Mouse (Mus musculus) CH12.LX (cell line): ENCODE measurements around the gene Iqschfp. TPM values are rescaled to one million over a fixed set of nuclear protein-coding genes. Genes with fewer than 3 reads are reported as not detected.

ENCODE experiments used
- DNase-seq: peaks from one replicate; pipeline ENCODE4 v3.0.0-alpha.2; 2013; ENCODE audit errors: extremely low read depth
- H3K27ac ChIP-seq: 2 replicates; pipeline ENCODE4 v1.5.1; 2012; ENCODE audit warnings: low read depth, mild to moderate bottlenecking, control low read depth, moderate library complexity; ENCODE audit not compliant: insufficient read depth
- H3K27me3 ChIP-seq: replicated peaks from 2 replicates; pipeline ENCODE3; 2012; ENCODE audit warnings: inconsistent platforms
- H3K36me3 ChIP-seq, 2 experiments: replicated peaks in 1 of 2; 2 replicates each; pipeline versions ENCODE3 to v1.6.1; 2012; ENCODE audit warnings: inconsistent platforms in 1 of 2, low read length in 1 of 2, mild to moderate bottlenecking in 1 of 2, mixed read lengths in 1 of 2, moderate library complexity in 1 of 2; ENCODE audit not compliant: control insufficient read depth in 1 of 2, insufficient read depth in 1 of 2
- H3K4me1 ChIP-seq, 2 experiments: 2 replicates each; pipeline ENCODE4 v1.6.1; 2012; ENCODE audit warnings: inconsistent platforms in 1 of 2, moderate library complexity in 1 of 2; ENCODE audit not compliant: insufficient read depth in 2 of 2, control insufficient read depth in 1 of 2
- H3K4me2 ChIP-seq: 2 replicates; pipeline ENCODE4 v1.6.1; 2012; ENCODE audit warnings: low read depth, mild to moderate bottlenecking, control low read depth; ENCODE audit not compliant: poor library complexity, insufficient read depth, severe bottlenecking
- H3K4me3 ChIP-seq, 3 experiments: fragments of 150-350 bp in 1 of 3; sonication (generic) in 1 of 3; replicated peaks in 1 of 3; 2 replicates each; pipeline versions ENCODE3 to v1.5.1; 2011 to 2012; ENCODE audit warnings: low read depth in 2 of 3, low read length in 2 of 3, mild to moderate bottlenecking in 2 of 3, moderate library complexity in 2 of 3, control low read depth in 1 of 3, improper control_type of control experiment in 1 of 3, inconsistent platforms in 1 of 3, mixed read lengths in 1 of 3; ENCODE audit not compliant: poor library complexity in 1 of 3
- H3K79me2 ChIP-seq: replicated peaks from 2 replicates; pipeline ENCODE4 v1.6.1; 2012; ENCODE audit warnings: mild to moderate bottlenecking, moderate library complexity; ENCODE audit not compliant: control insufficient read depth, poor library complexity, insufficient read depth, severe bottlenecking; ENCODE audit errors: extremely low read depth
- H3K9ac ChIP-seq: 2 replicates; pipeline ENCODE4 v1.6.1; 2012; ENCODE audit warnings: low read depth, mild to moderate bottlenecking, control low read depth, moderate library complexity; ENCODE audit not compliant: insufficient read depth
- H3K9me3 ChIP-seq: replicated peaks from 2 replicates; pipeline ENCODE3; 2012; ENCODE audit warnings: low read length, inconsistent platforms, mixed read lengths
- CHD1 ChIP-seq: IDR thresholded peaks from 2 replicates; pipeline ENCODE4 v1.6.1; 2012; ENCODE audit warnings: low read depth, low read length, improper control_type of control experiment, inconsistent platforms
- CHD2 ChIP-seq: IDR thresholded peaks from 2 replicates; pipeline ENCODE4 v1.6.1; 2011; ENCODE audit warnings: low read length, improper control_type of control experiment
- CTCF ChIP-seq, 2 experiments: IDR thresholded peaks in 1 of 2; conservative IDR thresholded peaks in 1 of 2; 2 replicates each; pipeline ENCODE4 v1.5.1; 2011 to 2012; ENCODE audit warnings: low read depth in 2 of 2, low read length in 2 of 2, improper control_type of control experiment in 1 of 2, inconsistent platforms in 1 of 2, mild to moderate bottlenecking in 1 of 2, moderate library complexity in 1 of 2
- ELF1 ChIP-seq: IDR thresholded peaks from 2 replicates; pipeline ENCODE4 v1.6.1; 2014; ENCODE audit warnings: low read depth, mild to moderate bottlenecking, inconsistent platforms, low read length, improper control_type of control experiment
- ETS1 ChIP-seq: conservative IDR thresholded peaks from 2 replicates; pipeline ENCODE4 v1.6.1; 2012; ENCODE audit warnings: low read depth, mild to moderate bottlenecking, inconsistent platforms, low read length, improper control_type of control experiment, moderate library complexity
- IRF4 ChIP-seq: IDR thresholded peaks from 2 replicates; pipeline ENCODE4 v1.6.1; 2014; ENCODE audit warnings: low read depth, mild to moderate bottlenecking, inconsistent platforms, low read length, improper control_type of control experiment
- KAT2A ChIP-seq: IDR thresholded peaks from 2 replicates; pipeline ENCODE4 v1.6.1; 2012; ENCODE audit warnings: low read length, improper control_type of control experiment, inconsistent platforms; ENCODE audit not compliant: insufficient replicate concordance
- MAFK ChIP-seq: IDR thresholded peaks from 2 replicates; pipeline ENCODE4 v1.6.1; 2011; ENCODE audit warnings: low read length, improper control_type of control experiment; ENCODE audit not compliant: insufficient replicate concordance
- MAZ ChIP-seq: IDR thresholded peaks from 2 replicates; pipeline ENCODE4 v1.6.1; 2012; ENCODE audit warnings: low read depth, mild to moderate bottlenecking, inconsistent platforms, low read length, improper control_type of control experiment, moderate library complexity
- MEF2A ChIP-seq: IDR thresholded peaks from 2 replicates; pipeline ENCODE4 v1.6.1; 2014; ENCODE audit warnings: low read depth, mild to moderate bottlenecking, inconsistent platforms, low read length, improper control_type of control experiment, borderline replicate concordance
- MXI1 ChIP-seq: IDR thresholded peaks from 2 replicates; pipeline ENCODE4 v1.6.1; 2011; ENCODE audit warnings: mild to moderate bottlenecking, low read depth, low read length, improper control_type of control experiment
- NRF1 ChIP-seq: IDR thresholded peaks from 2 replicates; pipeline ENCODE4 v1.6.1; 2014; ENCODE audit warnings: low read depth, mild to moderate bottlenecking, inconsistent platforms, low read length, improper control_type of control experiment, moderate library complexity
- PAX5 ChIP-seq: IDR thresholded peaks from 2 replicates; pipeline ENCODE4 v1.6.1; 2012; ENCODE audit warnings: low read length, inconsistent platforms, mixed read lengths
- POLR2A ChIP-seq: IDR thresholded peaks from 2 replicates; pipeline ENCODE4 v1.6.1; 2011; ENCODE audit warnings: low read depth, mild to moderate bottlenecking, improper control_type of control experiment, low read length
- POLR2AphosphoS2 ChIP-seq: IDR thresholded peaks from 2 replicates; pipeline ENCODE4 v1.6.1; 2011; ENCODE audit warnings: low read depth, low read length, improper control_type of control experiment
- RAD21 ChIP-seq: IDR thresholded peaks from 2 replicates; pipeline ENCODE4 v1.6.1; 2011; ENCODE audit warnings: low read depth, mild to moderate bottlenecking, low read length, improper control_type of control experiment, moderate library complexity
- RCOR1 ChIP-seq: conservative IDR thresholded peaks from 2 replicates; pipeline ENCODE4 v1.6.1; 2012; ENCODE audit warnings: low read depth, mild to moderate bottlenecking, inconsistent platforms, low read length, improper control_type of control experiment
- SMC3 ChIP-seq: IDR thresholded peaks from 2 replicates; pipeline ENCODE4 v1.6.1; 2011; ENCODE audit warnings: low read depth, low read length, improper control_type of control experiment
- TCF12 ChIP-seq: IDR thresholded peaks from 2 replicates; pipeline ENCODE4 v1.6.1; 2014; ENCODE audit warnings: low read depth, mild to moderate bottlenecking, inconsistent platforms, low read length, improper control_type of control experiment
- UBTF ChIP-seq: IDR thresholded peaks from 2 replicates; pipeline ENCODE4 v1.6.1; 2012; ENCODE audit warnings: low read depth, mild to moderate bottlenecking, inconsistent platforms, low read length, improper control_type of control experiment, moderate library complexity
- ZC3H11A ChIP-seq: IDR thresholded peaks from 2 replicates; pipeline ENCODE4 v1.6.1; 2012; ENCODE audit warnings: low read depth, mild to moderate bottlenecking, inconsistent platforms, low read length, improper control_type of control experiment
- ZMIZ1 ChIP-seq: IDR thresholded peaks from 2 replicates; pipeline ENCODE4 v1.6.1; 2012; ENCODE audit warnings: low read depth, mild to moderate bottlenecking, inconsistent platforms, low read length, improper control_type of control experiment
- ZNF384 ChIP-seq: IDR thresholded peaks from 2 replicates; pipeline ENCODE4 v1.6.1; 2012; ENCODE audit warnings: low read depth, low read length, improper control_type of control experiment, inconsistent platforms
- dilution Hi-C: fragments of 300-500 bp; cut with MboI; formaldehyde crosslinking; loops from 2 replicates; pipeline ENCODE4 v1.14.3; 2020; ENCODE audit warnings: low sequenced_read_pairs; ENCODE audit not compliant: extremely low pct_unique_long_range_greater_than_20kb, extremely low pct_ligation_motif_present
- in situ Hi-C: fragments of 300-500 bp; cut with MboI; formaldehyde crosslinking; loops from 3 replicates; pipeline ENCODE4 v1.14.3; 2019; ENCODE audit warnings: low sequenced_read_pairs, low pct_ligation_motif_present, low pct_unique_long_range_greater_than_20kb, mixed read lengths
- polyA plus RNA-seq: library from polyadenylated mRNA; unstranded; fragments of >175 nt; gene quantifications from 2 replicates; pipeline ENCODE4 v1.2.1, GENCODE M21; 2012; ENCODE audit warnings: low read depth; ENCODE audit not compliant: insufficient read length
- total RNA-seq, 2 experiments: library from RNA; depleted of rRNA; stranded (reverse); fragments of 300-350 nt in 1 of 2; fragments of >200 nt in 1 of 2; gene quantifications; 2 replicates each; pipeline ENCODE4 v1.2.3; 2012 to 2014

Gene Iqschfp
- total and polyA plus RNA-seq, 3 experiments, result 0.13 to 0.25 TPM; not detected in 1

DNA sequence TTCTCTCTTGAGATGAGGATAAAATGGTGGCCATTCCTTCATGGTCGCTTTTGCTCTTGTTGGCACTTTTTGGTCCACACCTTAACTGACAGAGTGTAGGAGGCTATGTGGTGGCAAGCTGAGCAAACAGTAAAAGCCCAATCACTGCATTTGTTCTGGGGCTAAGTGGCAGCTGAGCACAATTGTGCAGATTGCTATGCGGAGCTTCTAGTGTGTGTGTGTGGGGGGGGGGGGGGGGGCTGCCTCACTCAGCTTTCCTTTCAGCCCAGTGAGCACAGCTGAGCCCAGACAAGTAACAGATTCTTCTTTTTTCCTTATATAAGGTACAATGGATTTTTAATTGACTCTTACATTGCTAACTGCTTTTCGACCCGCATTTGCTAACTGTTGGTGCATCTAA lies 110.4 kb downstream of the Iqschfp start:
- DNase-seq, result no peak
- H3K36me3 ChIP-seq, result no peaks in the 10 kb centered on the region
- no peaks in the 10 kb centered on the region for H3K4me1 ChIP-seq
- H3K9ac ChIP-seq, result no peak overlapping the region
- no peak overlapping the region for H3K4me3 ChIP-seq
- H3K27me3 ChIP-seq, result no peaks in the 10 kb centered on the region
- H3K27ac ChIP-seq, result no peak overlapping the region
- in situ Hi-C loops (no loop called here), dilution Hi-C loops (no loop called here)
- no peak for TF ChIP-seq KAT2A
- TF ChIP-seq CHD1, result no peak
- no peak for TF ChIP-seq NRF1
- no peak for TF ChIP-seq ZMIZ1
- TF ChIP-seq ETS1, result no peak
- no peak for TF ChIP-seq PAX5
- no peak overlapping the region for H3K4me2 ChIP-seq
- no peaks in the 10 kb centered on the region for H3K79me2 ChIP-seq
- no peaks in the 10 kb centered on the region for H3K9me3 ChIP-seq

DNA sequence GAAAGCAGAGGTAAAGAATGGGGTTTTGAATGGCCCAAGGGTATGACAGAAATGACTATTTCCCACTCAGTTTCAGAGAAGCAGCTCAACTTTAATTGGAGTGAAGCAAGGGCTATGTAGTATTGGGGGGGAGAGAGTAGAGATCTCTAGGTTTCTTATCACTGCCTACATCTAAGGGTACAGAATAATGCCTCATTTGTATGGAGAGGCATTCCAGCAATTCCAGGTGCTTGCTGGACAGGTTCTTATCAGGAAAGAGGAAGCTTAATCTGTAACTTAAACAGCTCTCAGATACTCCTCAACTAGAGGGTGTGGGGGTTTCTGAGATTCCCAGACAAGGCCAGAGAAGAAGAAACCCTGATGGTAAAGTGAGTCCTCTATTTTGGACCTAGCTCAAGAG lies 120.3 kb downstream of the Iqschfp start:
- H3K27me3 ChIP-seq, result no peaks in the 10 kb centered on the region

GRCm38 (mm10) chr3:68015786-68016185 lies 123.8 kb downstream of the Iqschfp start:
- in situ Hi-C loops, result no loop called here
- dilution Hi-C loops, result no loop called here

More for the DNA sequence above, 120.3 kb downstream of the Iqschfp start:
- no peak overlapping the region for H3K27ac ChIP-seq
- H3K79me2 ChIP-seq, result no peaks in the 10 kb centered on the region
- H3K9ac ChIP-seq, result no peak overlapping the region
- no peaks in the 10 kb centered on the region for H3K9me3 ChIP-seq
- DNase-seq, result no peak
- TF ChIP-seq UBTF (no peak), TCF12 (no peak), MAFK (no peak), ELF1 (no peak), ZC3H11A (no peak), MXI1 (no peak), SMC3 (no peak), MAZ (no peak), POLR2AphosphoS2 (no peak), IRF4 (no peak), ZNF384 (no peak), CHD1 (no peak), RAD21 (no peak), POLR2A (no peak), CTCF (conservative IDR thresholded peaks at IDR 0.05 in 1 of 2, IDR thresholded peaks at IDR 0.05 in 1 of 2; ENCODE audit: low read depth in 2 of 2, low read length in 2 of 2) (no peak), RCOR1 (no peak), MEF2A (no peak)
- H3K4me3 ChIP-seq, result no peak overlapping the region
- dilution Hi-C loops (no loop called here), in situ Hi-C loops (no loop called here)
- H3K36me3 ChIP-seq, result no peaks in the 10 kb centered on the region
- H3K4me2 ChIP-seq, result no peak overlapping the region
- peaks cover 5 to 13% of the 10 kb centered on the region in 2 experiments; a peak in 1 of 4 replicates for H3K4me1 ChIP-seq

More at GRCm38 (mm10) chr3:68015786-68016185, 123.8 kb downstream of the Iqschfp start:
- Histone ChIP-seq H3K27ac (no peak overlapping the region), H3K9me3 (no peaks in the 10 kb centered on the region), H3K36me3 (no peaks in the 10 kb centered on the region), H3K4me3 (no peak overlapping the region), H3K4me2 (no peak overlapping the region), H3K79me2 (no peaks in the 10 kb centered on the region), H3K9ac (no peak overlapping the region), H3K4me1 (peaks cover 5 to 13% of the 10 kb centered on the region in 2 experiments; a peak in 1 of 4 replicates), H3K27me3 (no peaks in the 10 kb centered on the region)
- TF ChIP-seq ZNF384, result peak; percentile 54
- no peak for TF ChIP-seq CHD2
- DNase-seq, result peak; percentile 5
